Mouse (Mus musculus) lung, postnatal 36 days (tissue): ENCODE results near the gene Tmem8b.

ENCODE experiments used
- DNase-seq: peaks from one replicate; pipeline ENCODE4 v3.0.0; 2022; ENCODE audit warnings: mixed read lengths

Gene Tmem8b

GRCm38 (mm10) chr4:43668782-43669427 lies at the start of gene Tmem8b, which contains the start of gene Fam221b:
Tmem8b (plus strand) TSS chr4:43668971.
Fam221b (minus strand) TSS chr4:43669145.
- DNase-seq: peak; percentile 94

GRCm38 (mm10) chr4:43620146-43620778 lies 48.5 kb upstream of the Tmem8b start:
- no peak for DNase-seq

- DNase-seq: no peak
Observed at GRCm38 (mm10) chr4:43629106-43629817, 39.5 kb upstream of the Tmem8b start.

- DNase-seq: peak; percentile 95
Observed at GRCm38 (mm10) chr4:43630030-43630581, 38.7 kb upstream of the Tmem8b start.

- no peak for DNase-seq
Observed at GRCm38 (mm10) chr4:43630671-43631045, 38.1 kb upstream of the Tmem8b start.

- DNase-seq: no peak
Observed at GRCm38 (mm10) chr4:43631046-43631955, 37.5 kb upstream of the Tmem8b start, which contains the start of gene Npr2. Npr2 (plus strand) TSS chr4:43631935.

- no peak for DNase-seq
Observed at GRCm38 (mm10) chr4:43631956-43632920, 36.5 kb upstream of the Tmem8b start.

GRCm38 (mm10) chr4:43633296-43633695 lies 35.5 kb upstream of the Tmem8b start:
- no peak for DNase-seq

GRCm38 (mm10) chr4:43633736-43634135 lies 35.0 kb upstream of the Tmem8b start:
- no peak for DNase-seq

GRCm38 (mm10) chr4:43634621-43635374 lies 34.0 kb upstream of the Tmem8b start:
- DNase-seq: no peak

- DNase-seq: no peak
Observed at GRCm38 (mm10) chr4:43636751-43637150, 32.0 kb upstream of the Tmem8b start.

- DNase-seq: no peak
Observed at GRCm38 (mm10) chr4:43640076-43640475, 28.7 kb upstream of the Tmem8b start.

- DNase-seq: no peak
Observed at GRCm38 (mm10) chr4:43640491-43640890, 28.3 kb upstream of the Tmem8b start.

GRCm38 (mm10) chr4:43649783-43650182 lies 19.0 kb upstream of the Tmem8b start:
- DNase-seq: no peak

GRCm38 (mm10) chr4:43652726-43653125 lies 16.0 kb upstream of the Tmem8b start:
- no peak for DNase-seq

GRCm38 (mm10) chr4:43653161-43654015 lies 15.4 kb upstream of the Tmem8b start, which contains the start of gene Spag8:
Spag8 (minus strand) TSS chr4:43653594.
- peak; percentile 78 for DNase-seq

GRCm38 (mm10) chr4:43655656-43656338 lies 13.0 kb upstream of the Tmem8b start:
- DNase-seq: no peak

GRCm38 (mm10) chr4:43656339-43657109 lies 12.2 kb upstream of the Tmem8b start, which contains the start of gene Hint2:
Hint2 (minus strand) TSS chr4:43656466.
- peak; percentile 98 for DNase-seq
